Mouse (Mus musculus) cortical plate, adult 2 months (tissue): ENCODE data around the gene Prrt1.

Experiments
- CTCF ChIP-seq: fragments of 200-500 bp; IDR thresholded peaks from 2 replicates; pipeline ENCODE4 v1.5.1; 2011; ENCODE audit warnings: mild to moderate bottlenecking, control low read depth, low read length; ENCODE audit not compliant: insufficient read depth; ENCODE audit errors: extremely low read depth
- POLR2A ChIP-seq: fragments of 200-500 bp; IDR thresholded peaks from 2 replicates; pipeline ENCODE4 v1.6.1; 2011; ENCODE audit warnings: mild to moderate bottlenecking, low read length, control low read depth; ENCODE audit not compliant: insufficient read depth; ENCODE audit errors: extremely low read depth

DNA sequence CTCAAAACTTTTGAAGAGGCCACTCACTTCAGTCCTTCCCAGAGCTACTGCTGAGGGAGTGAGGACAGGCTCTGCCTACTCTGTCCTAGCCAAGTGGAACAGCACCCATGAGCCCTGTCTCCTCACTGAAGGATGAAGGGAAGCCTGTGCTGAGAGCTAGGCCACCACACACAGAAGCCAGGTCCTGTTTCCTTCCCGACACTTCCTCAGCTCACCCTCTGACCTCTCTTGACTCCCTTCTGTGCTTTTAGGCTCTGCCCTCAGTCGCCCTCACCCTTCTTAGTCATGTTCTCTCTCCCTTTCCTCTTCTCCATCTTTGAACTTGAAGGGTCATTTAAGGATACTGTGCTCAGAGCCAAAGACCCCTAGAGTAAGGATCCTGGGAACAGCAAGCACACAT is 27.9 kb downstream of the Prrt1 start:
- no peak for TF ChIP-seq CTCF
- no peak for TF ChIP-seq POLR2A
